In the genomic region with DNA sequence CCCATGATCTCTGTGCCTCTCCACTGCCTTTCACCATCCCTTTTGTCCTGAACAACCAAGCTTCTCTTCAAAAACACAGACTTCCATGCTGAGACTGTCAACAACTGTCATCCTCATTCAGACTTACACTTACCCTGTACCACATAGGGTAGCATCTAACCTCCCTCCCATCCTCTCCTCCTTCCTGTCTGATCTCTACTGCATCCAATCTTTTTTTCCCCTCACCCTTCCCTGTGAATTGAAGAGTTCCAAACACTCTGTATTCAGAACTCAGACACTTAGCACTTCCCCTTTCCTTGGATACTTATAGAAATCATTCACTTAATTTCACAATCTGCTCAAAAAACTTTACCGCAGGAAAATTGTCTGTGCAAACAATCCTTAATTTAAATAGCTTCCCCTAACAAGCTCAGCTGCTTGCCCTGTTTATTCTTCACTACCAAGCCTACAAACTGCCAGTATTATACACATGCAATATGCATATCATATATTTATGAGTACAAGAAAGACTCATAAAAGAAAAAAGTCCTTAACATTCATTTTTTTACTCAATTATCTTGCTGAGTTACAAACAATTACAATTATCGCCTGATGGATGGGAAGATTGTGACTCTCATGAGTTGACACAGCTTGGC, we compare ENCODE assay signal across 28 mouse cellular contexts.
"Had no signal": no experiment of that assay in that cellular context is flagged by ENCODE, and none has a peak within 500 bp of the region (broad histone marks: within the 10 kb centered on the region; RNA-seq: fewer than 3 reads in every experiment).

No protein-coding gene starts in this region.

- H3K4me1 ChIP-seq: heart, embryonic 10.5 days; heart, embryonic 12.5 days; hindbrain, embryonic 10.5 days; hindbrain, embryonic 12.5 days; intestine, embryonic 15.5 days; limb, embryonic 10.5 days; limb, embryonic 12.5 days; liver, embryonic 13.5 days; liver, embryonic 15.5 days had no signal

- H3K27me3 ChIP-seq: heart, embryonic 12.5 days; hindbrain, embryonic 12.5 days; intestine, embryonic 15.5 days; limb, embryonic 12.5 days; liver, embryonic 13.5 days; liver, embryonic 15.5 days had no signal

- H3K9ac ChIP-seq: heart, embryonic 12.5 days; hindbrain, embryonic 12.5 days; hindbrain, embryonic 14.5 days; intestine, embryonic 15.5 days; limb, embryonic 12.5 days; liver, embryonic 13.5 days; liver, embryonic 15.5 days had no signal

- H3K4me3 ChIP-seq: gastrocnemius, adult 2 months; heart, embryonic 10.5 days; heart, embryonic 12.5 days; hindbrain, embryonic 10.5 days; hindbrain, embryonic 12.5 days; intestine, embryonic 15.5 days; layer of hippocampus, adult 2 months; left cerebral cortex, adult 2 months; limb, embryonic 10.5 days; limb, embryonic 12.5 days; liver, embryonic 13.5 days; liver, embryonic 15.5 days had no signal

- H3K4me2 ChIP-seq: heart, embryonic 12.5 days; hindbrain, embryonic 12.5 days; hindbrain, embryonic 14.5 days; intestine, embryonic 15.5 days; limb, embryonic 12.5 days; liver, embryonic 11.5 days; liver, embryonic 13.5 days; liver, embryonic 15.5 days had no signal

- ATAC-seq: hindbrain, embryonic 16.5 days; inflammation-experienced regulatory T-cells, adult 6 months; intestine, embryonic 15.5 days; intestine, postnatal 0 days had no signal

- DNase-seq: gastrocnemius, adult 2 months; gastrocnemius, postnatal 10 days; gastrocnemius, postnatal 25 days; heart, adult 18-20 months; heart, postnatal 10 days; heart, postnatal 4 days; kidney, adult 18-20 months; kidney, adult 8-10 months; kidney, postnatal 10 days; kidney, postnatal 25 days; kidney, postnatal 4 days; liver; liver, embryonic 13.5 days had no signal

- H3K9me3 ChIP-seq: heart, embryonic 10.5 days; heart, embryonic 12.5 days; hindbrain, embryonic 10.5 days; hindbrain, embryonic 12.5 days; intestine, embryonic 15.5 days; limb, embryonic 10.5 days; limb, embryonic 12.5 days; liver, embryonic 13.5 days; liver, embryonic 15.5 days had no signal

- H3K27ac ChIP-seq: gastrocnemius, adult 2 months; heart, embryonic 10.5 days; hindbrain, embryonic 10.5 days; hindbrain, embryonic 12.5 days; hindbrain, embryonic 14.5 days; intestine, embryonic 15.5 days; layer of hippocampus, adult 2 months; left cerebral cortex, adult 2 months; limb, embryonic 10.5 days; limb, embryonic 12.5 days; liver, embryonic 13.5 days; liver, embryonic 15.5 days had no signal

- H3K36me3 ChIP-seq: heart, embryonic 10.5 days; heart, embryonic 12.5 days; hindbrain, embryonic 10.5 days; hindbrain, embryonic 12.5 days; intestine, embryonic 15.5 days; limb, embryonic 10.5 days; limb, embryonic 12.5 days; liver, embryonic 13.5 days; liver, embryonic 15.5 days had no signal
